Mouse (Mus musculus): ENCODE measurements around the gene Zfp646.

DNA sequence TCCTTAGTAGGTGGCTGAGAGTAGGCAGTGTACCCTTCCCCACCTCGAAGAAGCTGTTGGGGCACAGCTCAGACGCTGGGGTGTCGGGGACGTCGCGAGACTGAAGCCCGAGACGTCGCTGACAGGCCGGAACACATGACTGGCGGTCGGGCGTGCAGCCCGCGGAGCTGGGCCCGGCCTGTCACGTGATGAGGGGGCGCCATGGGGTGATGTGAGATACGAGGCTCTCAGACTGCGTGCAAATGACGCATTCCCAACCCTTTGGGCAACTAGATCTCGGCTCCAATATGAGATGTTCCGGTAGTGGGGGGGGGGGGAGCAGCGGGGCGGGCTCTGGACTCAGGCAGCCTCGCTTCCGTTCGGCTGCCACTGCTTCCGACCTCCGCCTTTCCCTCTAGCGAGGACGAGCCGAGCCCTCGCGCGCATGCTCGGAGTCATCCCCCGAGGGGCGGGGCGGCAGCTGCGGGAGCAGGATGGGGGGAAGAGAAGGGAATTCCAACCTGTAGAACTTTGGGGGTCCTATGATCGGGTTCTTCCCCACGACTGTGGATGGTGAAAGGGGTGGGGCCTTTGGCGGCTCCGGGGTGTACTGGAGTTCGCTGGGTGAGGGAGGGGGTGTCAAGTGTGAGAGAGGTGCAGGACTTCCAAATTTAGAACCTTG lies 34.6 kb upstream of the Zfp646 start:
- TF ChIP-seq POLR2A (IDR thresholded peaks at IDR 0.05; ENCODE audit: low read depth, low read length) (peak; percentile 55), CTCF (IDR thresholded peaks at IDR 0.05; ENCODE audit: extremely low read depth, insufficient read depth, insufficient read length, insufficient replicate concordance) (no peak)

All from spleen, adult 2 months (tissue).